Mouse (Mus musculus): ENCODE data around the gene Rabggtb. TPM values are rescaled to one million over a fixed set of nuclear protein-coding genes. Genes with fewer than 3 reads are reported as not detected.

Rabggtb gene
- polyA plus RNA-seq, 1 experiment from 2014 or later = 39.7 TPM

GRCm38 (mm10) chr3:153932461-153932860, 19.7 kb upstream of the Rabggtb start:
- no peak for ATAC-seq (ENCODE audit: insufficient read depth, low FRiP score, low TSS enrichment)
- no peak overlapping the region for H3K4me3 ChIP-seq (ENCODE audit: low read depth, low read length)
- H3K9ac ChIP-seq (ENCODE audit: low read length) = no peak overlapping the region
- 94% methylated on average over 5 of the region's 5 CpGs for WGBS
- no peaks in the 10 kb centered on the region for H3K4me1 ChIP-seq (ENCODE audit: control insufficient read depth, insufficient read depth, low read length)
- H3K27me3 ChIP-seq (ENCODE audit: control insufficient read depth, insufficient read depth, low read length) = no peaks in the 10 kb centered on the region
- H3K36me3 ChIP-seq (ENCODE audit: control insufficient read depth, insufficient read depth, low read length) = peaks cover 6% of the 10 kb centered on the region; the same call in 1 of the 2 replicates
- H3K9me3 ChIP-seq (ENCODE audit: control insufficient read depth, low read length) = no peaks in the 10 kb centered on the region
- no peak overlapping the region for H3K27ac ChIP-seq (ENCODE audit: low read depth, low read length)
- DNase-seq (ENCODE audit: low spot score) = no peak
- H3K4me2 ChIP-seq (ENCODE audit: low read depth) = no peak overlapping the region

DNA sequence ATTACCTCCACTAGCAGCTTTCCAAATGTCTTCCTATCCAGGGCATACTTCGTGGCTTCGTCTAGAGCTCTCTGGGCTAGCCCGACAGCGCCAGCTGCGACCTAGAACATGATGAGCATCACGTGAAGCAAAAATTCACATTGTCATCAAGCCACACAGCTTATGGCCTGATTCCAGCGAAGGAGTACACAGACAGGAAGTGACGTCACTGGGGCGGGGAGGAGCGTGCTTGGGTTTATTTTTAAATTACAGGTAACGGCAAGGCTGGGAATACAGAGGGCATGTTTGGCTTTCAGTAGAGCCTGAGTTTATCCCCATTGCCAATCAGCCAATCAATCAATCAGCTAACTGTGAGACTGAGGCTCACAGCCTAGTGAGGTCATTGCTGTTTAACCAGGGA, 16.7 kb upstream of the Rabggtb start:
- no peaks in the 10 kb centered on the region for H3K9me3 ChIP-seq (ENCODE audit: control insufficient read depth, low read length)
- no peak overlapping the region for H3K27ac ChIP-seq (ENCODE audit: low read depth, low read length)
- no peaks in the 10 kb centered on the region for H3K27me3 ChIP-seq (ENCODE audit: control insufficient read depth, insufficient read depth, low read length)
- no peak overlapping the region for H3K9ac ChIP-seq (ENCODE audit: low read length)
- DNase-seq (ENCODE audit: low spot score) = no peak
- no peak overlapping the region for H3K4me3 ChIP-seq (ENCODE audit: low read depth, low read length)
- H3K4me1 ChIP-seq (ENCODE audit: control insufficient read depth, insufficient read depth, low read length) = no peaks in the 10 kb centered on the region
- peaks cover 4% of the 10 kb centered on the region; the same call in 1 of the 2 replicates for H3K36me3 ChIP-seq (ENCODE audit: control insufficient read depth, insufficient read depth, low read length)
- no peak for ATAC-seq (ENCODE audit: insufficient read depth, low FRiP score, low TSS enrichment)
- no peak overlapping the region for H3K4me2 ChIP-seq (ENCODE audit: low read depth)
- WGBS = 97% methylated on average over 11 of the region's 11 CpGs

DNA sequence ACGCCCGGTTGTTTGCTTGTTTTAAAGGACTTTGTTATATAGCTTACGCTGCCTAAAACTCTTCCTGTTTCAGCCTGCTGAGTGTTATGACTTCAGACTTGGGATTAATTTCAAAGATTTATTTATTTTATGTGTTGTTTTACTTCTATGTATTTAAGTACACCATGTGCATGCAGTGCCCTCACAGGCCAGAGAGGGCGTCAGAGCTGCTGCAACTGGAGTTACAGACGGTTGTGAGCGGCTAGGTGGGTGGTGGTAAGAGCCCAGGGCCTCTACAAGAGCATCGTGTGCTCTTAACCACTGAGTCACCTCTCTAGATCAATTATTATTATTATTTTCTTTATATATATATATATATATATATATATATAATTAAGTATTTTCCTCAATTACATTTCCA, 13.5 kb upstream of the Rabggtb start:
- ATAC-seq (ENCODE audit: insufficient read depth, low FRiP score, low TSS enrichment) = no peak
- H3K36me3 ChIP-seq (ENCODE audit: control insufficient read depth, insufficient read depth, low read length) = peaks cover 2% of the 10 kb centered on the region; the same call in 1 of the 2 replicates

DNA sequence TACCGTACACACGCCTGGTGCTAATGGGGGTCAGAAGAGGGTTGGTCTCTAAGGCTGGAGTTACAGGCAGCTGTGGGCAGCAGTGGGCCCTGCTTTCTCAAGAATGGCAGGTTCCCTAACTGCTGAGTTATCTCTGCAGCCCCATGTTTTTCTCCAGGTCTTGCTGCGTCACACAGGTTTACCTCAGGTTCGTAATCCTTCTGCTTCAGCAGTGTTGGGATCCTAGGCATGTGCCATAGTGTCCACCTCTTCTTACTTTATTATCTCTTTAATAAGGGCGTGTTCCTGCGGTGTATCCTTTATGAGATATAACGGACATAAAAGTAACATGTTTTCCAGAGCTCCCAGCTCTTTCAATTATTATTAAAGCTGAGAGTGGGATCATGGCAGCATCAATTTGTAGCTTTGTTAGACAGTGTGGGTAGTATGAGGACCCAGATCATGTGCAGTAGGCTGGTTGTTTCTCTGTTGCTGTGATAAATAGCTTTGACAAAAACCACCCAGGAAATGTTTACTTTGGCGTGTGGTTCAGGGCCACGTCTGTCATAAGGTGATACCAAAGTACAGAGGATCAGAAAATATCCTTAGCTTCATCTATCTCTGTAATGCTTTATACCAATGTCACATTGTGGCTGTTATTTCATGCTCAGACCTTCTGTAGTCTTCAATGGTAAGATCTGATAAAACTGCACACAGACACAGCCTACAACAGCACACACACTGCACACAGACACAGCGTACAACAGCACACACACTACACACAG, 8.5 kb upstream of the Rabggtb start:
- ATAC-seq (ENCODE audit: insufficient read depth, low FRiP score, low TSS enrichment) (no peak), DNase-seq (ENCODE audit: low spot score) (no peak)
- H3K27me3 ChIP-seq (ENCODE audit: control insufficient read depth, insufficient read depth, low read length) = no peaks in the 10 kb centered on the region
- H3K36me3 ChIP-seq (ENCODE audit: control insufficient read depth, insufficient read depth, low read length) = no peaks in the 10 kb centered on the region
- no peak overlapping the region for H3K4me2 ChIP-seq (ENCODE audit: low read depth)
- no peaks in the 10 kb centered on the region for H3K9me3 ChIP-seq (ENCODE audit: control insufficient read depth, low read length)
- 94% methylated on average over 10 of the region's 10 CpGs for WGBS
- no peak overlapping the region for H3K9ac ChIP-seq (ENCODE audit: low read length)
- no peak overlapping the region for H3K4me3 ChIP-seq (ENCODE audit: low read depth, low read length)
- no peaks in the 10 kb centered on the region for H3K4me1 ChIP-seq (ENCODE audit: control insufficient read depth, insufficient read depth, low read length)
- H3K27ac ChIP-seq (ENCODE audit: low read depth, low read length) = no peak overlapping the region

More for the DNA sequence above, 13.5 kb upstream of the Rabggtb start:
- DNase-seq (ENCODE audit: low spot score) = no peak
- no peak overlapping the region for H3K27ac ChIP-seq (ENCODE audit: low read depth, low read length)
- no peaks in the 10 kb centered on the region for H3K9me3 ChIP-seq (ENCODE audit: control insufficient read depth, low read length)
- H3K4me1 ChIP-seq (ENCODE audit: control insufficient read depth, insufficient read depth, low read length) = no peaks in the 10 kb centered on the region
- no peak overlapping the region for H3K4me3 ChIP-seq (ENCODE audit: low read depth, low read length)
- H3K4me2 ChIP-seq (ENCODE audit: low read depth) = no peak overlapping the region
- H3K9ac ChIP-seq (ENCODE audit: low read length) = no peak overlapping the region
- H3K27me3 ChIP-seq (ENCODE audit: control insufficient read depth, insufficient read depth, low read length) = no peaks in the 10 kb centered on the region
- WGBS = 90% methylated on average over 7 of the region's 7 CpGs

DNA sequence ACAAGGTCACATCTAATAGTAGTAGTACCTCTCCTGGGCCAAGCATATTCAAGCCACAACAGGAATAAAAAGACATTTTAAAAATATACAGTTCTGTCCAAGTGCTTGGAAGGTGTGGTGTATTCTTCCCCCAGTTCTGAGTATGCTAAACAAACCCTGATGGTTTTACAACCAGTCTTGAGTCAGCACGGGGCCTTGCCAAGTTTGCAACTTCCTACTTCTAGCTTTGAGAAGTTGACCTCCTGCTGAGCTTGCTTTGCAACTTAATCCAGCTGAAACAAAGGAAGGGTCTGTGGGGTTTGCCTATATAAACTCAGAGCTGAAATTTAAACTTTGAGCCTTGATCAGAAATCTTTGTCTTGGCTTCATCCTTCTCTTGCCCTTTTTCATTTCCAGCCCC, 4.4 kb upstream of the Rabggtb start:
- H3K4me2 ChIP-seq (ENCODE audit: low read depth) = no peak overlapping the region
- H3K9ac ChIP-seq (ENCODE audit: low read length) = no peak overlapping the region
- no peaks in the 10 kb centered on the region for H3K27me3 ChIP-seq (ENCODE audit: control insufficient read depth, insufficient read depth, low read length)
- no peaks in the 10 kb centered on the region for H3K9me3 ChIP-seq (ENCODE audit: control insufficient read depth, low read length)
- no peaks in the 10 kb centered on the region for H3K4me1 ChIP-seq (ENCODE audit: control insufficient read depth, insufficient read depth, low read length)
- no peak overlapping the region for H3K4me3 ChIP-seq (ENCODE audit: low read depth, low read length)
- H3K27ac ChIP-seq (ENCODE audit: low read depth, low read length) = no peak overlapping the region
- WGBS = 4% methylated on average over 1 of the region's 1 CpGs
- no peaks in the 10 kb centered on the region for H3K36me3 ChIP-seq (ENCODE audit: control insufficient read depth, insufficient read depth, low read length)
- ATAC-seq (ENCODE audit: insufficient read depth, low FRiP score, low TSS enrichment) (no peak), DNase-seq (ENCODE audit: low spot score) (no peak)

DNA sequence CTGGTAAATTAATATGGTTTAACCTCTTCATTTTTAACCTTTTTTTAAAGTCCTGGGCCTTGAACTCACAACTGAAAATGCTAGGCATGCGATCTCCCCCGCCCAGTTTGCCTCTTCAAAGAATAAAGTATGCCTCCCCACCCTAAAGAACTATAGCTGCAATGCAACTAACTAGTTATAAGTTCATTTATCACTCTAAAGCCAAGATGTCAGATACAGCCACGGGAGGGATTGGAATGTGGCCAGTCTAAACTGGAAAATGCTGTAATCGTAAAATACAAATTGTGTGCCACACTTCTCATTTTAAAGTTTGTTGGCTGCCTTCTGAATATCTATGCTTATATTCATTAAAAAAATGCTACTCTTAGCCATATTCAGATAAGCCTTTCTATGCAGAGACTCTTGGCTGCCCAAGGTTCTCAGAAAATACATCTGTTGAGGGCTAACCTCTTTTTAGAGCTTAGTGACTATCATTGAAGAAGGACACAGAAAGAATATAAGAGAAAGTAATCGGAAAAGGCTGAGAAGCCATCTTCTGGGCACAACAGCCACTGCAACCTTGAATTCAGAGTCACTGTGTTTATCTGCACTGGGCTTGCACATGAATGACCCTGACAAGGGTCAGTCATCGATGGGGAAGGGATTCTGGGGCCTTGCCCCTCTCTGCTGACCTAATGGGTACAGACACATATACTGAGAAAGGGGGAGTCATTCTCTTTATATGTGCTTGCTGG, 868 bp upstream of the Rabggtb start:
- Histone ChIP-seq H3K9ac (ENCODE audit: low read length) (peak overlapping the region; percentile 72), H3K27me3 (ENCODE audit: control insufficient read depth, insufficient read depth, low read length) (no peaks in the 10 kb centered on the region), H3K27ac (ENCODE audit: low read depth, low read length) (peak overlapping the region; percentile 82; the same call in 1 of the 2 replicates), H3K9me3 (ENCODE audit: control insufficient read depth, low read length) (no peaks in the 10 kb centered on the region), H3K36me3 (ENCODE audit: control insufficient read depth, insufficient read depth, low read length) (peaks cover 5% of the 10 kb centered on the region; the same call in 1 of the 2 replicates), H3K4me1 (ENCODE audit: control insufficient read depth, insufficient read depth, low read length) (peaks cover 9% of the 10 kb centered on the region), H3K4me3 (ENCODE audit: low read depth, low read length) (peak overlapping the region; percentile 82; the same call in 1 of the 2 replicates), H3K4me2 (ENCODE audit: low read depth) (peak overlapping the region; percentile 68)
- DNase-seq (ENCODE audit: low spot score) = no peak
- WGBS = 53% methylated on average over 6 of the region's 6 CpGs
- ATAC-seq (ENCODE audit: insufficient read depth, low FRiP score, low TSS enrichment) = no peak

- H3K27ac ChIP-seq (ENCODE audit: low read depth, low read length) = peak overlapping the region; percentile 82; the same call in 1 of the 2 replicates
- ATAC-seq (ENCODE audit: insufficient read depth, low FRiP score, low TSS enrichment) (no peak), DNase-seq (ENCODE audit: low spot score) (no peak)
- no peaks in the 10 kb centered on the region for H3K9me3 ChIP-seq (ENCODE audit: control insufficient read depth, low read length)
- H3K36me3 ChIP-seq (ENCODE audit: control insufficient read depth, insufficient read depth, low read length) = peaks cover 12% of the 10 kb centered on the region
- peaks cover 9% of the 10 kb centered on the region for H3K4me1 ChIP-seq (ENCODE audit: control insufficient read depth, insufficient read depth, low read length)
- no peaks in the 10 kb centered on the region for H3K27me3 ChIP-seq (ENCODE audit: control insufficient read depth, insufficient read depth, low read length)
- H3K4me3 ChIP-seq (ENCODE audit: low read depth, low read length) = peak overlapping the region; percentile 82
- H3K4me2 ChIP-seq (ENCODE audit: low read depth) = peak overlapping the region; percentile 68
- WGBS = 5% methylated on average over 12 of the region's 12 CpGs
- peak overlapping the region; percentile 88 for H3K9ac ChIP-seq (ENCODE audit: low read length)
These were observed 848 bp downstream of the Rabggtb start for GRCm38 (mm10) chr3:153911882-153912440.

- Histone ChIP-seq H3K4me1 (ENCODE audit: control insufficient read depth, insufficient read depth, low read length) (peaks cover 9% of the 10 kb centered on the region), H3K4me3 (ENCODE audit: low read depth, low read length) (peak overlapping the region; percentile 82), H3K9me3 (ENCODE audit: control insufficient read depth, low read length) (no peaks in the 10 kb centered on the region), H3K9ac (ENCODE audit: low read length) (peak overlapping the region; percentile 88), H3K4me2 (ENCODE audit: low read depth) (peak overlapping the region; percentile 68), H3K36me3 (ENCODE audit: control insufficient read depth, insufficient read depth, low read length) (peaks cover 12% of the 10 kb centered on the region), H3K27ac (ENCODE audit: low read depth, low read length) (no peak overlapping the region), H3K27me3 (ENCODE audit: control insufficient read depth, insufficient read depth, low read length) (no peaks in the 10 kb centered on the region)
- DNase-seq (ENCODE audit: low spot score) = no peak
- WGBS = 51% methylated on average over 8 of the region's 8 CpGs
- no peak for ATAC-seq (ENCODE audit: insufficient read depth, low FRiP score, low TSS enrichment)
These were observed 1.5 kb downstream of the Rabggtb start for GRCm38 (mm10) chr3:153911197-153911881.
